Mouse (Mus musculus): Measurements from ENCODE around the gene Tbc1d2.

DNA sequence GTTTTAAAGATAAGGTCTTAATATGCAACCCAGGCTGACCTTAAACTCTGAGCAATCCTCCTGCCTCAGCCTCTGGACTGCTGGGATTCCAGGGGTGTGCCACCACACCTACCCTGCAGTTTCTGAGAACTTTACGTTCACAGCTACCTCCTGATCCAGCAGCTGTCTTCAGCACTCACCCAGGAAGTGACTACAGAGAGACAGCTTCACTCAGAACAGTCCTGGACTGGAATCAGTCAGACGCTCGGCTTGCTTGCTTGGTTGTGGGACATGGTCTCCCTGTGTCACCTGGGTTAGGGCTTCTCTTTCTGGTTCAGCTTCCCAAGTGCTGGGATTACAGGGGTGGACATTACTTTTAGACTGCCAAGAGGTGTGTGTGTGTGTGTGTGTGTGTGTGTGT lies 93.1 kb downstream of the Tbc1d2 start:
- TF ChIP-seq CTCF (IDR thresholded peaks at IDR 0.05; ENCODE audit: low read depth) (no peak), EP300 (IDR thresholded peaks at IDR 0.05; ENCODE audit: low read depth) (no peak)
